Mouse (Mus musculus) megakaryocyte, embryonic 14.5 days (primary cell): ENCODE data around the gene Cnih1.

Experiments
- FLI1 ChIP-seq: IDR thresholded peaks from 2 replicates; pipeline ENCODE4 v1.6.1; 2012; ENCODE audit warnings: low read length, inconsistent platforms, mixed read lengths
- GATA1 ChIP-seq: IDR thresholded peaks from 3 replicates; pipeline ENCODE4 v1.6.1; 2012; ENCODE audit warnings: mixed read lengths, low read length, inconsistent platforms, borderline replicate concordance

GRCm38 (mm10) chr14:46823996-46824395 is 35.8 kb upstream of the Cnih1 start:
- TF ChIP-seq GATA1 (no peak), FLI1 (no peak)
